Mouse (Mus musculus): ENCODE data around the gene Trim47. TPM values are rescaled to one million over a fixed set of nuclear protein-coding genes. Genes with fewer than 3 reads are reported as not detected.

Trim47 gene
- 10 to 100 TPM; 46.3 to 46.9 TPM for total RNA-seq (2021)
- long read RNA-seq, experiment 1, transcript Trim47-202 (6 exons, 2,192 nt): major isoform, 87 of 145 reads
- long read RNA-seq, experiment 1, transcript Trim47-201 (6 exons, 2,204 nt): minor isoform, 43 of 145 reads
- long read RNA-seq, experiment 1, partial matches to known transcripts: 3 of 145 reads
- long read RNA-seq, experiment 1, other reads (novel, unspliced or antisense): 9 of 145 reads
- long read RNA-seq, experiment 2, transcript Trim47-201 (6 exons, 2,204 nt): minor isoform, 22 of 90 reads
- long read RNA-seq, experiment 2, transcript Trim47-202 (6 exons, 2,192 nt): major isoform, 57 of 90 reads
- long read RNA-seq, experiment 2, partial matches to known transcripts: 1 of 90 reads
- long read RNA-seq, experiment 2, other reads (novel, unspliced or antisense): 7 of 90 reads

GRCm38 (mm10) chr11:116127156-116127980 lies at the start of gene Trim47:
TSS of gene Trim47 (minus strand) at chr11:116127210.
- DNase-seq: peak; percentile 79 to 90
- intact Hi-C loops (cut with DNase I): no loop called here

GRCm38 (mm10) chr11:116176010-116176409 lies 49.0 kb upstream of the Trim47 start:
- DNase-seq: no peak
- intact Hi-C loops (cut with DNase I): no loop called here

- intact Hi-C loops (cut with DNase I): no loop called here
- no peak for DNase-seq
Measured at GRCm38 (mm10) chr11:116174775-116175448, 47.9 kb upstream of the Trim47 start.

- DNase-seq: no peak
- intact Hi-C loops (cut with DNase I): no loop called here
Measured at GRCm38 (mm10) chr11:116171959-116172358, 44.9 kb upstream of the Trim47 start.

- intact Hi-C loops (cut with DNase I): no loop called here
- no peak for DNase-seq
Measured at GRCm38 (mm10) chr11:116170003-116170800, 43.2 kb upstream of the Trim47 start.

- DNase-seq: no peak
- intact Hi-C loops (cut with DNase I): loop anchor here (2.0 kb wide), 1 partner anchor 50 kb away; no protein-coding TSS in a partner anchor
Measured at GRCm38 (mm10) chr11:116169214-116169613, 42.2 kb upstream of the Trim47 start.

GRCm38 (mm10) chr11:116167884-116168439 lies 41.0 kb upstream of the Trim47 start, which contains the start of gene Fbf1:
TSS of gene Fbf1 (minus strand) at chr11:116168166.
- intact Hi-C loops (cut with DNase I): loop anchor here (2.0 kb wide), 1 partner anchor 51 kb away; no protein-coding TSS in a partner anchor

GRCm38 (mm10) chr11:116167232-116167631 lies 40.2 kb upstream of the Trim47 start:
- intact Hi-C loops (cut with DNase I): no loop called here
- DNase-seq: no peak

More at GRCm38 (mm10) chr11:116167884-116168439, 41.0 kb upstream of the Trim47 start, which contains the start of gene Fbf1:
- DNase-seq: peak; percentile 92 to 95

GRCm38 (mm10) chr11:116163002-116163401 lies 36.0 kb upstream of the Trim47 start:
- intact Hi-C loops (cut with DNase I): no loop called here
- no peak for DNase-seq

- no peak for DNase-seq
- intact Hi-C loops (cut with DNase I): no loop called here
Measured at GRCm38 (mm10) chr11:116162146-116162545, 35.1 kb upstream of the Trim47 start.

- intact Hi-C loops (cut with DNase I): no loop called here
- DNase-seq: no peak
Measured at GRCm38 (mm10) chr11:116161312-116161711, 34.3 kb upstream of the Trim47 start.

GRCm38 (mm10) chr11:116150960-116151359 lies 23.9 kb upstream of the Trim47 start:
- DNase-seq: no peak

GRCm38 (mm10) chr11:116149341-116149740 lies 22.3 kb upstream of the Trim47 start:
- intact Hi-C loops (cut with DNase I): no loop called here
- no peak for DNase-seq

More at GRCm38 (mm10) chr11:116150960-116151359, 23.9 kb upstream of the Trim47 start:
- intact Hi-C loops (cut with DNase I): no loop called here

- DNase-seq: no peak
- intact Hi-C loops (cut with DNase I): no loop called here
Measured at GRCm38 (mm10) chr11:116148761-116149221, 21.8 kb upstream of the Trim47 start.

GRCm38 (mm10) chr11:116146294-116146985 lies 19.4 kb upstream of the Trim47 start:
- intact Hi-C loops (cut with DNase I): no loop called here
- DNase-seq: no peak

- no peak for DNase-seq
- intact Hi-C loops (cut with DNase I): no loop called here
Measured at GRCm38 (mm10) chr11:116145481-116146293, 18.7 kb upstream of the Trim47 start.

GRCm38 (mm10) chr11:116143468-116143867 lies 16.5 kb upstream of the Trim47 start:
- intact Hi-C loops (cut with DNase I): no loop called here
- no peak for DNase-seq

Measured in heart, postnatal 14 days (tissue).